Mouse (Mus musculus) lung, adult 2 months (tissue): ENCODE measurements around the gene Mdk. TPM values are rescaled to one million over a fixed set of nuclear protein-coding genes. Genes with fewer than 3 reads are reported as not detected.

ENCODE experiments used
- DNase-seq: peaks from one replicate; pipeline ENCODE4 v3.0.0; 2022
- H3K4me1 ChIP-seq: fragments of 200-500 bp; 2 replicates; pipeline ENCODE4 v1.6.1; 2011; ENCODE audit warnings: low read length; ENCODE audit not compliant: control insufficient read depth, insufficient read depth
- H3K4me3 ChIP-seq: fragments of 200-500 bp; replicated peaks from 2 replicates; pipeline ENCODE3; 2011; ENCODE audit warnings: low read depth, mild to moderate bottlenecking, control low read depth, low read length; ENCODE audit errors: extremely low read depth
- CTCF ChIP-seq: fragments of 200-500 bp; IDR thresholded peaks from 2 replicates; pipeline ENCODE4 v1.5.1; 2011; ENCODE audit warnings: mild to moderate bottlenecking, low read length, control low read depth; ENCODE audit not compliant: insufficient read depth
- POLR2A ChIP-seq: fragments of 200-500 bp; IDR thresholded peaks from 2 replicates; pipeline ENCODE4 v1.6.1; 2011; ENCODE audit warnings: low read depth, mild to moderate bottlenecking, control low read depth, low read length, borderline replicate concordance; ENCODE audit errors: extremely low read depth
- WGBS: fragments of 180-500 bp; shearing (Covaris S2); methylation state at CpG from one replicate; pipeline ENCODE4 v1.1.7; 2018; 5-methylcytosine and 5-hydroxymethylcytosine counted together
- polyA plus RNA-seq: library from polyadenylated mRNA; depleted of rRNA; stranded (reverse); fragments of >200 nt; gene quantifications from 2 replicates; pipeline ENCODE4 v1.2.3, GENCODE M21; 2012

Gene Mdk
- polyA plus RNA-seq, 1 experiment: 10.1 TPM

DNA sequence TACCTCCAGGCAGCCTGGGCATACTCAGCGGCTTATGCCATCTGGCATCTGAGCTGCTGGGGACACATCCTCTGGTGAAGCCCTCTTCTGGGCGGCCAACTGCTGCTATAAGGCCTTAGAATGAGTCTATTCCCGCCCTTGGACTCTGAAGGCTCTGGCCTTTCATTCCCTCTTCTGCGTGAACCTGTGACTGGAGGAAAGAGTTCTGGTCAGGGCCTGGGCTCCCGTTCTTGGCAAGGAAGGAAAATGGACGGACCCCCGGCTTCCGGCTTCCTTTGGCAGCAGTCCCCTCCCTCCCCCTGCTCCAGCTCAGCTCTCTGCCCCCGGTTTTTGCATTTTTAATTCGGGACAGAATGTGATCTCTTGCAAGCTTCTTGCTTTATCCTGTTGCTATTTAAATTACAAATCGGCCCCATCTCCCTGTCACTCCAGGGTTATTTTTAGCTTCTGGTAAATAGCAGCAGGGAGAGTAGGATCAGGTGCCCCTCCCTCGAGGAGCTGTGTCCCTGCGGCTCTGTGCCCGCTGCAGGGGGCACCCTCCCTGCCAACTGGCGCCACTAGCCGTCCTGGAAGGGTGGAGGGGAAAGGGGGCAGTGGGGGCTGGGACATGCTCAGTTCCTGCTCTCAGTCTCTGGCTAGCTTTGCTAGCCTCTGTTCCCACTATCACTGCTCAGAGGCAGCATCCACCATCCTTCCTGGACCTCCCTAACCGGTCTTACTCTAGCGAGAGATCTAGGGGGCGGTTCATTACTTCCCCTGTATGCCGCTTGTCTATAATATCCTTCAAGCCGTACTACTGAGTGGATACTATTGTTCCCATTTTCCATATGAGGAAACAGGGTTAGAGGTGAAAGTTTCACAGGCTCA is 39.4 kb upstream of the Mdk start:
- 18% methylated on average over 21 of the region's 21 CpGs for WGBS
- H3K4me3 ChIP-seq: no peak overlapping the region
- peaks cover 17% of the 10 kb centered on the region for H3K4me1 ChIP-seq
- no peak for DNase-seq
- no peak for TF ChIP-seq CTCF
- TF ChIP-seq POLR2A: no peak

DNA sequence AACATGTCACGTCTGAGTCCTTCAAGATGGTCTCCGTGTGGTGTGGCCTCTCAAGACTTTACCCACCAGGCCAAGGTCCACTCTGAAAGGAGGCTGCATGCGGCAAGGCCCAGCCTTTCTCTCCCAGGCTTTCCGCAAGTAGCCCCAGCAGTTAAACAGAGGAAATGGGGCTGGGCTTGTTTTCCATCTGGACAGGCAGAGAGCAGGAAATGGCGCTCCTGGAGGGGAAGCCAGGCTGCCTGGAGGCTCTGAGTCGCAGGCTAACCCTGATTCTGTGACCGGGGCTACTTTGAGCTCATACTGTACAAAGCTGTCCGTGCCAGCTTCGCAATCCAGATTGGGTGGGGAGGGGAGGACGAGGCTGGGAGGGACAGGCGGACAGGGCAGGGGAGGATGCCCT is 35.9 kb upstream of the Mdk start:
- Histone ChIP-seq H3K4me3 (no peak overlapping the region), H3K4me1 (peaks cover 21% of the 10 kb centered on the region)
- DNase-seq: no peak
- 41% methylated on average over 11 of the region's 11 CpGs for WGBS
- TF ChIP-seq POLR2A: peak; percentile 70
- TF ChIP-seq CTCF: no peak

GRCm38 (mm10) chr2:91966367-91966766 is 34.3 kb upstream of the Mdk start:
- Histone ChIP-seq H3K4me3 (no peak overlapping the region), H3K4me1 (peaks cover 25% of the 10 kb centered on the region)
- 80% methylated on average over 5 of the region's 5 CpGs for WGBS
- DNase-seq: no peak
- no peak for TF ChIP-seq POLR2A

DNA sequence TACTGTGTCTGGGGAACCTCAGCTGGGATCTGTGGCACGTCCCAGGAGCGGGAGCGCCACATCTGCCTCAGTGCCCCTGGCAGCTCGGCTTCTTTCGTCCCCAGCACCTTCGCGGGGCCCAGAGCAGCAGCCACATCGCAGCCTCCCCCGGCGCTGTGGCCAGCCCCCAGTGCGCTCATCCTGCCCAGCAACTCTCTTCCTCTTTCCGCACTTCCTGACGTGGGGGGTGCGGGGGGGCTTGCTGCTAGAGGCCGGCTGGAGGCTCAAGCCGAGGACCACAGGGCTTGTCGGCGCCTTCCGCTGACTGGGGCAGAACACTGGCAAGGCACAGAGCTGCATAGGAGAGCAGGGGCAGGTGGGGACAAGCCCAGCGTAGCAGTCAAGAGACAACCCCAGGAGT is 33.3 kb upstream of the Mdk start:
- peak overlapping the region; percentile 84 for H3K4me3 ChIP-seq
- no peak for TF ChIP-seq CTCF
- peak; percentile 88 for TF ChIP-seq POLR2A
- DNase-seq: peak; percentile 59
- peaks cover 22% of the 10 kb centered on the region for H3K4me1 ChIP-seq
- 24% methylated on average over 20 of the region's 20 CpGs for WGBS

- TF ChIP-seq POLR2A (no peak), CTCF (no peak)
- Histone ChIP-seq H3K4me3 (peak overlapping the region; percentile 84), H3K4me1 (peaks cover 23% of the 10 kb centered on the region)
- DNase-seq: no peak
- 39% methylated on average over 3 of the region's 3 CpGs for WGBS
Observed at GRCm38 (mm10) chr2:91964610-91965204, 32.6 kb upstream of the Mdk start.

GRCm38 (mm10) chr2:91963443-91963932 is 31.4 kb upstream of the Mdk start:
- Histone ChIP-seq H3K4me3 (peak overlapping the region; percentile 80), H3K4me1 (peaks cover 25% of the 10 kb centered on the region)
- DNase-seq: peak; percentile 98
- under 1% methylated on average over 57 of the region's 57 CpGs for WGBS
- TF ChIP-seq CTCF (peak; percentile 45; the same call in 1 of the 2 replicates), POLR2A (peak; percentile 67; the same call in 1 of the 2 replicates)

GRCm38 (mm10) chr2:91962864-91963401 is 30.8 kb upstream of the Mdk start:
- peak overlapping the region; percentile 80 for H3K4me3 ChIP-seq
- peaks cover 25% of the 10 kb centered on the region for H3K4me1 ChIP-seq
- TF ChIP-seq CTCF: no peak
- TF ChIP-seq POLR2A: no peak
- under 1% methylated on average over 37 of the region's 39 CpGs for WGBS
- no peak for DNase-seq

DNA sequence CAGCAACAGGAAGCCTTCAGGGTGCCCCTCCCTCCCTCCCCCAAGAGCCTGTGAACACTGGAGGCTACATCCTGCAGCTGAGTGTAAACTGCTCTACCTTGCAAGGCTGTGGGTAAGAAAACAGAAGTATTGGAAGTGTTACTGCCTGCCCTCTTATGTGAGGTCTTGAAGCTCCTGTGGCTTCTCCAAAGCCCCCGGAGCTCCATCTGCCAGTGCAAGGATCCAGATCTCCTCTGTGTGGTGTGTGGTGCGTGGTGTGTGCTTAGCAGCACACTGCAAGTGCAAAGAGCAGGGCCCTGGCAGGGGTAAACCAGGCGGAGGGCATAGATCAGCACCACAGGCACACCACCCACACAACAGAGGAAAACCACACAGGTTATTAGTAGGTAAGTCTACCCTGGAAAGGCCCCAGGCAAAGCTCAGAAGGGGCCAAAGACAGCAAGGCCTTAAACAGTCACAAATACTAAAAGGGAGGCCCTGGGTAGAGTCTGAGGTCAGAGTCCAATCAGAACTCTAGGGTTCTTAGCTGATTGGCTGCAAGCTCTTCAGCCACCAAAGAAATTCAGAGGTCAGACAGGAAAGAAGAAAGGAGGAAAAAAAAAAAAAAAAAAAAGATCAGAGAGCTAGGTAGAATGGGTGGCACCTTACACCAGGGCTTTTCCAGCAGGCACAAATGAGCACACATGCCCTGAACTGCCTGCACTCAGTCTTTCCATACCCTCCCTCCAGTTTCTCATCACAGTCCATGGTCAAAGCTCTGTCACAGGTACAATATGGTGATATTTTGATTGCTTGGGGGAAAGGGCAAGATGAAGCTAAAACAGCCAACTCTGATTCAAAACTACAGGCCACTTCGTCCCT is 30.0 kb upstream of the Mdk start:
- DNase-seq: no peak
- WGBS: 23% methylated on average over 4 of the region's 4 CpGs
- TF ChIP-seq CTCF (no peak), POLR2A (no peak)
- Histone ChIP-seq H3K4me1 (peaks cover 24% of the 10 kb centered on the region), H3K4me3 (peak overlapping the region; percentile 80)

GRCm38 (mm10) chr2:91960459-91960858 is 28.4 kb upstream of the Mdk start:
- WGBS: 79% methylated on average over 5 of the region's 5 CpGs
- no peak for DNase-seq
- no peak for TF ChIP-seq POLR2A
- Histone ChIP-seq H3K4me3 (no peak overlapping the region), H3K4me1 (peaks cover 28% of the 10 kb centered on the region)
